Mouse (Mus musculus) cortical plate, adult 2 months (tissue): Measurements from ENCODE around the gene 2210407C18Rik. TPM values are rescaled to one million over a fixed set of nuclear protein-coding genes. Genes with fewer than 3 reads are reported as not detected.

Source experiments
- H3K27ac ChIP-seq: fragments of 200-500 bp; 2 replicates; pipeline ENCODE4 v1.5.1; 2012; ENCODE audit warnings: low read length, control low read depth, inconsistent platforms; ENCODE audit not compliant: insufficient read depth
- H3K4me1 ChIP-seq: fragments of 200-500 bp; 2 replicates; pipeline ENCODE4 v1.6.1; 2011; ENCODE audit warnings: low read length; ENCODE audit not compliant: control insufficient read depth, insufficient read depth
- H3K4me3 ChIP-seq: fragments of 200-500 bp; 2 replicates; pipeline ENCODE4 v1.5.1; 2011; ENCODE audit warnings: mild to moderate bottlenecking, low read length, control low read depth; ENCODE audit not compliant: insufficient read depth
- CTCF ChIP-seq: fragments of 200-500 bp; IDR thresholded peaks from 2 replicates; pipeline ENCODE4 v1.5.1; 2011; ENCODE audit warnings: mild to moderate bottlenecking, control low read depth, low read length; ENCODE audit not compliant: insufficient read depth; ENCODE audit errors: extremely low read depth
- POLR2A ChIP-seq: fragments of 200-500 bp; IDR thresholded peaks from 2 replicates; pipeline ENCODE4 v1.6.1; 2011; ENCODE audit warnings: mild to moderate bottlenecking, low read length, control low read depth; ENCODE audit not compliant: insufficient read depth; ENCODE audit errors: extremely low read depth
- polyA plus RNA-seq: library from polyadenylated mRNA; depleted of rRNA; stranded (reverse); fragments of >200 nt; gene quantifications from 2 replicates; pipeline ENCODE4 v1.2.3, GENCODE M21; 2012; rRNA removed

2210407C18Rik gene
- polyA plus RNA-seq, result not detected in 2 replicates

DNA sequence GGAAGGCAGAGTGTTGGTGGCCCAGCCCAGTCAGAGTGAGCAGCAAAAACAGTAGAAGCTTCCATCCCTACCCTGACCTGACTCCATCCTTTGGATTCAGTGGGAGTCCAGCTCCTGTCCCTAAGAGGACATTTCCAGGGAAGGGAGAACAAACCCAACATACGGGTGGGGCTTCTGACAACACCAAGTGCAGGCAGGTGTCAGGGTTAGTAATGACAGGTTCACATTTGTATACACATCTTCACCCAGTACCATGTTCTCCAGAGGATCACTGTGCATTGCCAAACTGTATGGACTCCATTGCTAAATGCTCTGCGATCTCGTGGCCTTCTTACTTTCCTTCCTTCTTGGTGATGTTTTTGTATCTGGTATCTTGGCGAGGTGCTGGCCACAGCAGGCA lies at the start of gene 2210407C18Rik:
TSS of gene 2210407C18Rik (minus strand) at position 101 of the 400 bp plus-strand sequence.
- H3K4me1 ChIP-seq, result no peaks in the 10 kb centered on the region
- no peak within 1 kb of the TSS for H3K4me3 ChIP-seq
- TF ChIP-seq POLR2A (no peak), CTCF (no peak)
- no peak within 1 kb of the TSS for H3K27ac ChIP-seq

DNA sequence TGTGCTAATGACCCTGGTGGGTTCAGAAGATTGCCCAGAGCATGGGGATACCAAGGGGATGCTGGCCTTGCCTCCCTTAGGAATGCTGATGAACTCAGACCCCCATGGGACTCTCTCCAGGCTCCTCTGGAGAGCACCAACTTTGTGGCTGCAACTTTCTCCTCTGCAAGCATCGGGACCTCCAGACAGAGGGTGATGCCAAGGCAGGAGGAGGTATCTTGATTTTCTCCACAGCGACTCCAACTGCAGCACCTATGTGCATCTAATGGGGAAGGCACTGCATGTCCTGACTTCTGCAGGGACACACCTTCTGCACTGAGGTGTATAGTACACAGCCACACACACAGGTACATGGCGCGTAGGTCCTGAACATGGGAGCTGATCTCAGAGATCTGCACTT lies 42.7 kb upstream of the 2210407C18Rik start, which contains the start of gene Olfr322:
TSS of gene Olfr322 (plus strand) at position 187 of the 400 bp plus-strand sequence.
- no peak for TF ChIP-seq POLR2A
- H3K4me1 ChIP-seq, result no peaks in the 10 kb centered on the region
- H3K4me3 ChIP-seq, result no peak within 1 kb of the TSS
- H3K27ac ChIP-seq, result no peak within 1 kb of the TSS

DNA sequence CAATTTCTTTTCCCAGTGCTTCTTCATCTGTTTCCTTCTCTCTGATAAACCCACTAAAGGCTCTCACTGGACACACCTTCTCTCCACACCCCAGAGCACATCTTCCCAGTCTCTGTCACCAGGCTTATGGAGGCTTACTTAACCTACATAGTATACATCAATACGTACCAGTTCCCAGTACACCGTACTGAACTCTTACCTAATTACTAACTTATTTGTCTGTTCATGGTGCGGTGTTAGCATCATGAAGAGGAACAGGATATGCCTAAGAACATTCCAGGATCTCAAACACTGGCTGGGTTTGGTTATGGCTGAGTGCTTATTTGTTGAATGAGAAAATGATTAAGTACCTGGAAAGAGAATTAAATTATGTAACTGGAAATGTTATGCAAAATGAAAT lies 39.3 kb upstream of the 2210407C18Rik start:
- no peak overlapping the region for H3K27ac ChIP-seq
- TF ChIP-seq CTCF (no peak), POLR2A (no peak)

DNA sequence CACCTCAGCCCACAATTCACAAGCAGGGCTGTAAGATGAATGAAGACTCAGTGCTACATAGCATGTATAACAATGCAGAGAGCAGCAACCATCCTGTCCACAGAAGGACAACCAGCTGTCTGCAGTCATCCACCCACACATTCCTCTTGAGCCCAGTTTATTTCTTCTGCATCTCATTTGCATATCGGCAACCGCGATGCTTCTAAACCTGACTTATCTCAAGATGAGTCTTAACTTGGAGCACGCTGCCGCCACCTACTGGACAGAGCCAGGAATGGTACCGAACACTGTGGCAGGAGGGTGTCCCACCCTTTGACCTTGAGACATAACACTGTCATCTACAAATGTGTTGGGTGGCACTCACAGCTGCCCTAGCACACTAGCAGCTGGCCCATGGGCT lies 27.5 kb upstream of the 2210407C18Rik start:
- no peaks in the 10 kb centered on the region for H3K4me1 ChIP-seq
- TF ChIP-seq POLR2A (no peak), CTCF (peak; percentile 57)
- no peak overlapping the region for H3K4me3 ChIP-seq
- H3K27ac ChIP-seq, result no peak overlapping the region

More for the DNA sequence above, 39.3 kb upstream of the 2210407C18Rik start:
- no peak overlapping the region for H3K4me3 ChIP-seq
- no peaks in the 10 kb centered on the region for H3K4me1 ChIP-seq

DNA sequence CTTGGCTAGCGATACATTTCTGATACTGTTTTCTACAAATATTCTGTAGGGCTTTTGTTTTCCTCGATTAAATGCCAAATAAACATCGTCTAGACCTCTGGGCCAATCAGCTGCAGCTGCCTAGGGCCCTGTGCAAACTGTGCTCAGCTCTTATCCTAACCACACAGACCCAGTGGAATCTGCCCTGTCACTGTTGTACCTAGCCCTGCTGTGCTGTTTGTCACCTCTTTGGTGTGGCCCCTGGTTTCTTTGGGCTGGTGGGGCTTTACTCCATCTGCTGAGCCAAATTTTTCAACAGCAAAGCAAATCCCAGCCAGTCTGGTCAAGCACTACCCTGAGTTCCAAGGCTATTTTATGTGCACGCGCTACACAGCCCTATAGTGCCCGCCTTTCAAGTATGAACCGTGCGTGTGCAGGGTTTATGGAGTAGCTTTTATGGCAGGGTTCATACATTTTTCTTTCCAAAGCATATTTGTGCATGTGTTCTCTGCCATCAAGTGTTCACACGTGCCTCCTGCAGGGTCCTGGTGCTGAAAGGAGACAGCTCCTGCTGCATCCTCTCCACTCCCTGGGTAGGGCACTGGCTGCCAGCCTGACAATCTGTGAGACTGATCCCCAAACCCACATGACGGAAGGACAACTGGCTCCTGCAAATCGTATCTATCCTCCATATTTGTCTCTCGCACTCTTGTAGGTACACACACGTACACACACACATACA lies 25.9 kb upstream of the 2210407C18Rik start:
- no peak overlapping the region for H3K4me3 ChIP-seq
- TF ChIP-seq CTCF (no peak), POLR2A (no peak)
- H3K27ac ChIP-seq, result no peak overlapping the region
- no peaks in the 10 kb centered on the region for H3K4me1 ChIP-seq

DNA sequence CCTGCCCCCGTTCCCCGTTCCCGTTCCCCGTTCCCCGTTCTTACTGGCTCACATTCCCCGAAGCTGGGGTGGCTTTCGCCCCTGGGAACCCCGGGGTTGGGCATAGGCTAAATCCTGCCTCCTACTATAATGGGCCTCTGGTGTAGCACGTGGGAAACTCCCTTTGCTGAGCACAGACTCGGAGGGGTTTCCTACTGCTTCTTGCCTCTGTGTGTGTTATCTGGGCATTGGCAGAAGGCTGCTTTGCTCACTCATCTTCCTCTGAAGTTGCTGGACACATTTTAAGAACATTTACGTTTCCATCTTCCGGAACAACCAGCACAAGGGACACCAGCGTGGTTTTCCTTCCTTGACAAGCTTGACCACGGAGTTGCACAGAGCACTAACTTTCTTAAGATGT lies 25.2 kb upstream of the 2210407C18Rik start:
- H3K4me1 ChIP-seq, result no peaks in the 10 kb centered on the region
- no peak overlapping the region for H3K27ac ChIP-seq
- no peak for TF ChIP-seq POLR2A
- no peak for TF ChIP-seq CTCF
- H3K4me3 ChIP-seq, result peak overlapping the region; percentile 19; the same call in 1 of the 2 replicates

DNA sequence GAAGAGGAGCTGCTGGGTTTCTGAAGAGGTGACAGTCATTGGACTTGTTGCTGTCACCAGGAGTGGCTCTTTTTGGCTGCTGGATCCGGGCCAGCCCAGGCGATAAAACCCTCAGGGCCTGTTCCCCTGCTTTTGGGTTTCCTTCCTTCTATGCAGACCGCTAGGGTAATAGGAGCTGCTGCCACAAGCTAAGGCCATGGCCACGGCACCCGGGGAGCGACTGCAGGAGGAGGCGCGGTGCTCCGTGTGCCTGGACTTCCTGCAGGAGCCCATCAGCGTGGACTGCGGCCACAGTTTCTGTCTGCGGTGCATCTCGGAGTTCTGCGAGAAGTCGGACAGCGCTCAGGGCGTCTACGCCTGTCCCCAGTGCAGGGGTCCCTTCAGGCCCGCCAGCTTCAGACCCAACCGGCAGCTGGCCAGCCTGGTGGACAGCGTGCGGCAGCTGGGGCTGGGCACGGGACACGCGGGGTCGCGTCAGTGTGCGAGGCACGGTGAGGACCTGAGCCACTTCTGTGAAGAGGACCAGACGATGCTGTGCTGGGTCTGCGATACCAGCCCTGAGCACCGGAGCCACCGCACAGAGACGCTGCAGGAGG lies 24.5 kb upstream of the 2210407C18Rik start, which contains the start of gene Trim58:
TSS of gene Trim58 (plus strand) at position 194 of the 596 bp plus-strand sequence.
- TF ChIP-seq CTCF (no peak), POLR2A (no peak)
- Histone ChIP-seq H3K4me1 (no peaks in the 10 kb centered on the region), H3K27ac (no peak within 1 kb of the TSS), H3K4me3 (peak within 1 kb of the TSS; percentile 19; the same call in 1 of the 2 replicates)

DNA sequence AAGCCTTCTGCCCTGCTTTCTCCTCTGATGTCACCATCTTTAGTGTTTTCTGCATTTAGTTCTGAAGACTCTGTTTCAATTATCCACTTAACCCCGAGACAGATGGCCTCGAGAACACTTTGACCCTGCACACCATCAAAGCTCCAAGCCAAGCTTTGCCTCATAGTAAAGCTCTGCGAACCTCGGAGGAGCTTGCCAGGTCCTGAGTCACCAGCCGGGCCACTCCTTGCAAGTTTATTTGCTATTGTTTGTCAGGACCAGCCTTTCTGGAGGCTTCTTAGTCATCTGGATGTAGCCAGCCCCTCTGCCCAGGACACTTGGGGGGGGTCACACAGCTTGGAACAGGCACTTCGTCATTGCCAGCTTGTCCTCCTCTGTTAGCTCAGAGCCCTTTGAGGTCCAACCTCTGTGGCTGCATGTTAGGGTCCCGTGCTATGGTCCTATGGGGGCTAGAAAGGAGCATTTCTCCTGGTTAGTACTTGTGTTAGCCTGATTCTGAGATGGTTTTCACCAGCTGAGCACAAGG lies 22.4 kb upstream of the 2210407C18Rik start:
- H3K4me3 ChIP-seq, result no peak overlapping the region
- TF ChIP-seq POLR2A (no peak), CTCF (no peak)
- H3K4me1 ChIP-seq, result no peaks in the 10 kb centered on the region
- no peak overlapping the region for H3K27ac ChIP-seq

DNA sequence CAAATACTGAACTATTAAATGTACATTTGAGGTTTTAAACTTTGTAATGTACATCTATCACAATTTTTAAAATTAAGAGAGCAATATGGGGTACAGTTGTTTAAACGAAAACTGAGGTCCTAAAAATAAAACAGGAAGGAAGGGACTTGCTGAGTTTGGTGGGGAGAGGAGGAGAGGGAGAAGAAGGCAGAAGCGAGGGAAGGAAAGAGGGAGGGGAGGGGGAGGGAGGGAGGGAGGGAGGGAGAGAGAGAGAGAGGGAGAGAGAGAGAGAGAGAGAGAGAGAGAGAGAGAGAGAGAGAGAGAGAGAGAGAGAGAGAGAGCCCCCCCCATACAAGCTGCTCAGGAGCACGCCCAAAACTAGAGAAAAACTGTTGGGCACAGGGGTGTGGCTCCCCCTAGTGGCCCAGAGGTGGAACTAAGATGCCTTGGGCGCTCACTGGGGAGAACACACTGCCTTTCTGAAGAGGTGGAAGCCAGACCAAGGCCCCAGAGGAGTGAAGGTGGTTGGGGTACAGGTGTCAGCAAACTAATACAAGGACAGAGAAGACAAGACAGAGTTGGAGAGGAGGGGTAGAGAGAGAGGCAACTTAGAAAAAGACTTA lies 20.6 kb upstream of the 2210407C18Rik start:
- H3K4me1 ChIP-seq, result no peaks in the 10 kb centered on the region
- no peak overlapping the region for H3K4me3 ChIP-seq
- H3K27ac ChIP-seq, result no peak overlapping the region
- TF ChIP-seq CTCF, result peak; percentile 56
- TF ChIP-seq POLR2A, result no peak

DNA sequence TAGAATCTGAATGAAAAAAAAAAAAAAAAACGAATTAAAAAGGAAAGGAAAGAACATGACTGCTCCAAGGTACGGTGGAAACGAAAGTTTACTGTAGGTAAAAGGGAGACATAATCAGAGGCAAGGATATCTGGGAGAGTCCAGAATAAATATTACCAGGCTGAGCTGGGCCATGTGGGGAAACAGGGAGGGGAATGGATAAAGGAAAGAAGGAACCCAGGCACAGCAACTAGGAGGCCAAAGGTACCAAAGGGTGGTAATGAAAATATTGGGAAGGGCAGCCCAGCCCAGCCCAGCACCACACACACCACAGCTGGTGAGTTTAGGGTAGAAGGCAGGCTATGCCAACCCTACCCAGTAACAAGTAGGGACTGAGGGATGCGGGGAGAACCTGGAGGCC lies 19.0 kb upstream of the 2210407C18Rik start:
- TF ChIP-seq CTCF (no peak), POLR2A (no peak)
- H3K4me1 ChIP-seq, result no peaks in the 10 kb centered on the region
- no peak overlapping the region for H3K27ac ChIP-seq
- H3K4me3 ChIP-seq, result no peak overlapping the region
